Mouse (Mus musculus): ENCODE results near the gene Gas8. TPM values are rescaled to one million over a fixed set of nuclear protein-coding genes. Genes with fewer than 3 reads are reported as not detected.
A peak's percentile ranks its signal among the peaks of the same experiment; 100 is the strongest.

The Gas8 gene
- total and polyA plus RNA-seq, 2 experiments from 2014 or later: 33.7 to 51.9 TPM

- H3K9ac ChIP-seq: no peak overlapping the region
- no peaks in the 10 kb centered on the region for H3K4me1 ChIP-seq (ENCODE audit: insufficient read depth)
- DNase-seq (no peak), ATAC-seq (no peak)
- WGBS: 82% methylated on average over 7 of the region's 7 CpGs
- H3K4me2 ChIP-seq (ENCODE audit: low read depth): no peak overlapping the region
- H3K4me3 ChIP-seq (ENCODE audit: low read depth, low read length): no peak overlapping the region
- TF ChIP-seq CTCF (IDR thresholded peaks at IDR 0.05; ENCODE audit: low read depth): peak; percentile 19; the same call in 1 of the 2 replicates
- H3K36me3 ChIP-seq (ENCODE audit: insufficient read depth): peaks cover 47% of the 10 kb centered on the region
- no peaks in the 10 kb centered on the region for H3K27me3 ChIP-seq (ENCODE audit: insufficient read depth, low read length)
- H3K27ac ChIP-seq (ENCODE audit: low read depth, low read length): no peak overlapping the region
- H3K9me3 ChIP-seq (ENCODE audit: low read length): no peaks in the 10 kb centered on the region
These were observed 36.0 kb upstream of the Gas8 start for GRCm38 (mm10) chr8:123482627-123483026.

- no peak for TF ChIP-seq CTCF (IDR thresholded peaks at IDR 0.05; ENCODE audit: low read depth)
- H3K36me3 ChIP-seq (ENCODE audit: insufficient read depth): peaks cover 93% of the 10 kb centered on the region
- H3K9ac ChIP-seq: no peak overlapping the region
- ATAC-seq (no peak), DNase-seq (no peak)
- H3K4me2 ChIP-seq (ENCODE audit: low read depth): no peak overlapping the region
- H3K9me3 ChIP-seq (ENCODE audit: low read length): no peaks in the 10 kb centered on the region
- no peak overlapping the region for H3K4me3 ChIP-seq (ENCODE audit: low read depth, low read length)
- WGBS: 93% methylated on average over 15 of the region's 15 CpGs
- H3K27me3 ChIP-seq (ENCODE audit: insufficient read depth, low read length): no peaks in the 10 kb centered on the region
- no peaks in the 10 kb centered on the region for H3K4me1 ChIP-seq (ENCODE audit: insufficient read depth)
- no peak overlapping the region for H3K27ac ChIP-seq (ENCODE audit: low read depth, low read length)
These were observed 27.2 kb upstream of the Gas8 start for GRCm38 (mm10) chr8:123491280-123492075.

- Histone ChIP-seq H3K4me2 (ENCODE audit: low read depth) (no peak overlapping the region), H3K27ac (ENCODE audit: low read depth, low read length) (no peak overlapping the region), H3K9me3 (ENCODE audit: low read length) (no peaks in the 10 kb centered on the region), H3K36me3 (ENCODE audit: insufficient read depth) (peaks cover 88% of the 10 kb centered on the region), H3K27me3 (ENCODE audit: insufficient read depth, low read length) (no peaks in the 10 kb centered on the region), H3K4me1 (ENCODE audit: insufficient read depth) (no peaks in the 10 kb centered on the region), H3K4me3 (ENCODE audit: low read depth, low read length) (no peak overlapping the region), H3K9ac (no peak overlapping the region)
- DNase-seq (no peak), ATAC-seq (no peak)
- no peak for TF ChIP-seq CTCF (IDR thresholded peaks at IDR 0.05; ENCODE audit: low read depth)
- WGBS: 95% methylated on average over 9 of the region's 9 CpGs
These were observed 25.7 kb upstream of the Gas8 start for GRCm38 (mm10) chr8:123492898-123493297.

GRCm38 (mm10) chr8:123497699-123498098, 20.9 kb upstream of the Gas8 start:
- 87% methylated on average over 4 of the region's 4 CpGs for WGBS
- Histone ChIP-seq H3K4me3 (ENCODE audit: low read depth, low read length) (no peak overlapping the region), H3K4me1 (ENCODE audit: insufficient read depth) (no peaks in the 10 kb centered on the region), H3K4me2 (ENCODE audit: low read depth) (no peak overlapping the region), H3K9ac (no peak overlapping the region), H3K36me3 (ENCODE audit: insufficient read depth) (peaks cover 82% of the 10 kb centered on the region), H3K27ac (ENCODE audit: low read depth, low read length) (no peak overlapping the region), H3K27me3 (ENCODE audit: insufficient read depth, low read length) (no peaks in the 10 kb centered on the region), H3K9me3 (ENCODE audit: low read length) (no peaks in the 10 kb centered on the region)
- TF ChIP-seq CTCF (IDR thresholded peaks at IDR 0.05; ENCODE audit: low read depth): peak; percentile 42
- no peak for ATAC-seq
- DNase-seq: no peak

GRCm38 (mm10) chr8:123498963-123499362, 19.7 kb upstream of the Gas8 start:
- H3K4me2 ChIP-seq (ENCODE audit: low read depth): no peak overlapping the region
- no peak overlapping the region for H3K9ac ChIP-seq
- 77% methylated on average over 11 of the region's 11 CpGs for WGBS
- no peaks in the 10 kb centered on the region for H3K4me1 ChIP-seq (ENCODE audit: insufficient read depth)
- DNase-seq: peak; percentile 45
- H3K27ac ChIP-seq (ENCODE audit: low read depth, low read length): no peak overlapping the region
- no peak for TF ChIP-seq CTCF (IDR thresholded peaks at IDR 0.05; ENCODE audit: low read depth)
- H3K9me3 ChIP-seq (ENCODE audit: low read length): no peaks in the 10 kb centered on the region
- no peaks in the 10 kb centered on the region for H3K27me3 ChIP-seq (ENCODE audit: insufficient read depth, low read length)
- ATAC-seq: peak; percentile 50; the same call in 1 of the 2 replicates
- H3K36me3 ChIP-seq (ENCODE audit: insufficient read depth): peaks cover 82% of the 10 kb centered on the region
- no peak overlapping the region for H3K4me3 ChIP-seq (ENCODE audit: low read depth, low read length)

- no peak for ATAC-seq
These were observed 19.1 kb upstream of the Gas8 start for GRCm38 (mm10) chr8:123499556-123499955.

GRCm38 (mm10) chr8:123502192-123502591, 16.4 kb upstream of the Gas8 start:
- ATAC-seq: no peak
- Histone ChIP-seq H3K27ac (ENCODE audit: low read depth, low read length) (no peak overlapping the region), H3K4me1 (ENCODE audit: insufficient read depth) (no peaks in the 10 kb centered on the region), H3K36me3 (ENCODE audit: insufficient read depth) (peaks cover 83% of the 10 kb centered on the region), H3K27me3 (ENCODE audit: insufficient read depth, low read length) (no peaks in the 10 kb centered on the region), H3K9ac (no peak overlapping the region), H3K4me2 (ENCODE audit: low read depth) (no peak overlapping the region), H3K4me3 (ENCODE audit: low read depth, low read length) (no peak overlapping the region), H3K9me3 (ENCODE audit: low read length) (no peaks in the 10 kb centered on the region)
- DNase-seq: no peak
- WGBS: 91% methylated on average over 5 of the region's 5 CpGs
- no peak for TF ChIP-seq CTCF (IDR thresholded peaks at IDR 0.05; ENCODE audit: low read depth)

More at GRCm38 (mm10) chr8:123499556-123499955, 19.1 kb upstream of the Gas8 start:
- Histone ChIP-seq H3K36me3 (ENCODE audit: insufficient read depth) (peaks cover 82% of the 10 kb centered on the region), H3K27me3 (ENCODE audit: insufficient read depth, low read length) (no peaks in the 10 kb centered on the region), H3K4me1 (ENCODE audit: insufficient read depth) (no peaks in the 10 kb centered on the region), H3K27ac (ENCODE audit: low read depth, low read length) (no peak overlapping the region), H3K9ac (no peak overlapping the region), H3K9me3 (ENCODE audit: low read length) (no peaks in the 10 kb centered on the region), H3K4me3 (ENCODE audit: low read depth, low read length) (no peak overlapping the region), H3K4me2 (ENCODE audit: low read depth) (no peak overlapping the region)
- DNase-seq: no peak
- 92% methylated on average over 11 of the region's 11 CpGs for WGBS
- no peak for TF ChIP-seq CTCF (IDR thresholded peaks at IDR 0.05; ENCODE audit: low read depth)
